Mouse (Mus musculus): ENCODE measurements around the gene Pygb.

DNA sequence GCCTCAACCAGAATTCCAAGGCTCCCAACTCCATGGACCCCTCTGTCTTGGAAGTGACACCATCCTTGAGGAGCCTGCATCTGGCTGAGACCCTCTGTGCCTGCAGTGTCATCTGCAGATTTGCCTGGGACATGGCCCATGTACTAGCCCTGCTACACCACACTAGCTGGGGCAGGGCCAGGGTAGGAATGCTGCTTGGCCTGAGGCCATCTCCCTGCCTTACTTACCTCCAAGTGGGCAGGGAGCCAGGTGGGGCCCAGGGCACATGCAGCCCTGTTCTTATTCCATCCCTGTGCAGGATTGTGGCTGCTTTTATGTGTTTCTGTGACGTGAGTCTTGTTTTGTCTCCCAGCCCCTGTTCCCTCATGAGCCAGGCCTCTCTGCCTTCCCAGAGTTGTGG lies 15.8 kb upstream of the Pygb start:
- TF ChIP-seq CTCF (IDR thresholded peaks at IDR 0.05; ENCODE audit: control insufficient read depth, insufficient read depth, insufficient replicate concordance, low read depth, low read length) (no peak), POLR2A (IDR thresholded peaks at IDR 0.05; ENCODE audit: control insufficient read depth, low read depth, low read length) (no peak)

All from testis, adult 2 months (tissue).